Mouse (Mus musculus) embryonic facial prominence, embryonic 11.5 days (tissue): ENCODE results near the gene Tas1r2. TPM values are rescaled to one million over a fixed set of nuclear protein-coding genes. Genes with fewer than 3 reads are reported as not detected.

Experiments used
- ATAC-seq: fragments of 200-750 bp; cut with Nextera tagmentation; replicated peaks from 2 replicates; pipeline ENCODE4 v1.8.0; 2017; ENCODE audit warnings: low read depth; ENCODE audit not compliant: insufficient number of reproducible peaks, low FRiP score, low TSS enrichment
- DNase-seq: peaks from one replicate; pipeline ENCODE4 v3.0.0-alpha.2; 2015; ENCODE audit warnings: low spot score
- H3K27ac ChIP-seq: fragments of 300-500 bp; sonication (generic); replicated peaks from 2 replicates; pipeline ENCODE4 v1.5.1; 2014; ENCODE audit warnings: mild to moderate bottlenecking, low read depth, low read length, control low read depth
- H3K27me3 ChIP-seq: fragments of 300-500 bp; sonication (generic); 2 replicates; pipeline ENCODE4 v1.6.1; 2014; ENCODE audit warnings: mild to moderate bottlenecking, low read length, moderate library complexity, mixed read lengths; ENCODE audit not compliant: control insufficient read depth, insufficient read depth
- H3K36me3 ChIP-seq: fragments of 300-500 bp; sonication (generic); replicated peaks from 2 replicates; pipeline ENCODE4 v1.6.1; 2014; ENCODE audit warnings: low read depth, mild to moderate bottlenecking, low read length, moderate library complexity, mixed read lengths; ENCODE audit not compliant: control insufficient read depth, insufficient read depth
- H3K4me1 ChIP-seq: fragments of 300-500 bp; sonication (generic); 2 replicates; pipeline ENCODE4 v1.6.1; 2014; ENCODE audit warnings: low read length, mixed read lengths; ENCODE audit not compliant: control insufficient read depth, insufficient read depth
- H3K4me2 ChIP-seq: fragments of 300-500 bp; sonication (generic); 2 replicates; pipeline ENCODE4 v1.6.1; 2014; ENCODE audit warnings: low read depth, mild to moderate bottlenecking, control low read depth, low read length, moderate library complexity
- H3K4me3 ChIP-seq: fragments of 300-500 bp; sonication (generic); 2 replicates; pipeline ENCODE4 v1.5.1; 2014; ENCODE audit warnings: low read depth, low read length, control low read depth
- H3K9ac ChIP-seq: fragments of 300-500 bp; sonication (generic); replicated peaks from 2 replicates; pipeline ENCODE4 v1.6.1; 2014; ENCODE audit warnings: mild to moderate bottlenecking, control low read depth, low read length
- H3K9me3 ChIP-seq: fragments of 300-500 bp; sonication (generic); replicated peaks from 2 replicates; pipeline ENCODE4 v1.6.1; 2016; ENCODE audit warnings: mild to moderate bottlenecking, low read length, inconsistent platforms, mixed read lengths; ENCODE audit not compliant: control insufficient read depth
- WGBS: fragments of 180-500 bp; shearing (Covaris S2); extraction: QIAGEN DNeasy Blood & Tissue Kit; methylation state at CpG from one replicate; pipeline ENCODE4 v1.1.7; 2014; 5-methylcytosine and 5-hydroxymethylcytosine counted together
- polyA plus RNA-seq: library from polyadenylated mRNA; unstranded; fragments of >200 nt; fragmentation: Nextera tagmentation; extraction: Ambion mirVana; gene quantifications from 2 replicates; pipeline ENCODE4 v1.2.1, GENCODE M21; 2014

Gene Tas1r2
- polyA plus RNA-seq, 1 experiment from 2014 or later = not detected

DNA sequence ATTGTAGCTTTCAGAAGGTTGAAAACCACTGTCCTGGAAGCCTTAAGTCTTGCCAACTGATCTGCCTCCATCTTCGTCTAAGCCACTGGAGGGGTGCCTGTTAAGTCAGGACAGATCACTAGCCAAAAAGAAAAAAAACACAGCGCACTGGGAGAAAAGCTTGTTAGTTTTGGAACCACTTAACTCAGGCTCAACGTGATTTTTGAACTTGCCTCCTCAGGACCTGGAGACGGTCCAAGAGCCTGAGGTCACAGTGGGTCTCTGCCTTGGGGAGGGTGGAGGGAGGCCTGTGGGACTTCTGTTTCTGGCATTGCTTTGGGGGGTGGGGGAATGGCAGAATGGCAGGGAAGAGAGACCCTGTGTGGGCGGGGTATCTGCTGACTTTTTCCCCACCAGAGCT, 22.2 kb upstream of the Tas1r2 start:
- DNase-seq (no peak), ATAC-seq (no peak)
- Histone ChIP-seq H3K36me3 (no peaks in the 10 kb centered on the region), H3K9ac (no peak overlapping the region), H3K4me3 (no peak overlapping the region), H3K27me3 (no peaks in the 10 kb centered on the region), H3K4me1 (no peaks in the 10 kb centered on the region), H3K27ac (no peak overlapping the region), H3K9me3 (no peaks in the 10 kb centered on the region), H3K4me2 (no peak overlapping the region)
- 71% methylated on average over 5 of the region's 5 CpGs for WGBS

- no peaks in the 10 kb centered on the region for H3K9me3 ChIP-seq
- WGBS = 84% methylated on average over 7 of the region's 7 CpGs
- H3K4me2 ChIP-seq = no peak overlapping the region
- H3K36me3 ChIP-seq = no peaks in the 10 kb centered on the region
- DNase-seq (no peak), ATAC-seq (no peak)
- no peak overlapping the region for H3K27ac ChIP-seq
- no peaks in the 10 kb centered on the region for H3K27me3 ChIP-seq
- H3K4me3 ChIP-seq = no peak overlapping the region
- no peak overlapping the region for H3K9ac ChIP-seq
- H3K4me1 ChIP-seq = no peaks in the 10 kb centered on the region
Observed at GRCm38 (mm10) chr4:139631569-139632253, 21.6 kb upstream of the Tas1r2 start.

DNA sequence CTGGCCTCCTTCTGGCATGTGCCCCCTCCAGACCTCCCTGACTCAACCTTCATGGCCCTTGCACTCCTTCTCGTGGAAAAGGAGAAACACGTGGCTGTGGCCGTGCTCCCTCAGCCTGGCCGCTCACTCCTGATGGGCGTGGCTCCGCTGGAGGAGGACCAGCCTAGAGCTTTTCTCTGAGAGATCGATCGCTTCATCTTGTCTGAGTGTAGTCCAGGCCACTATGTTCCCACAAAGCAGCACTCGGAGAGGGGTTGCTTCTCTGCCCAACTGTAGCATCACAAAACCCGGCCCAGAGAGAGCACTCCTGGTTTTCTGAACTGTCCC, 21.1 kb upstream of the Tas1r2 start:
- no peaks in the 10 kb centered on the region for H3K4me1 ChIP-seq
- DNase-seq = no peak
- ATAC-seq = no peak
- 81% methylated on average over 10 of the region's 10 CpGs for WGBS
- H3K4me2 ChIP-seq = no peak overlapping the region
- H3K27ac ChIP-seq = no peak overlapping the region
- no peaks in the 10 kb centered on the region for H3K36me3 ChIP-seq
- no peak overlapping the region for H3K4me3 ChIP-seq
- no peak overlapping the region for H3K9ac ChIP-seq
- H3K9me3 ChIP-seq = no peaks in the 10 kb centered on the region
- no peaks in the 10 kb centered on the region for H3K27me3 ChIP-seq

DNA sequence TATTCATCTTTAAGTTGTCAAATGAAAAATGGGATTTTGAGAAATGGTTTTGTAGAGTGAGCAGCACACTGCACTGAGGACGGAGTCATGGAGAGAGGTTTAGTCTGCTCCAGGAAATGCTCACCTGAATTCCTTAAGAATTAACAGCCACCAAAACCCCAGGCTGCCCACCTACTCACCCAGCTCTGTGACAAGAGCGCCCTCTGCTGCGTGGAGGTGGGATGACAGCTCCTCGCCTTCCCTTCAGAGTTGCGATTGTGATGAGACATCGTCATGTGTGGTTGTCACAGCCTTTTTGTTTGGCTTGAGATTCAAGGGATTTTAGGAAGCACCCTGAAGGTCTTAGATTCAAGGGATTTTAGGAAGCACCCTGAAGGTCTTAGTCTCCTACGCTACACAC, 17.0 kb upstream of the Tas1r2 start:
- no peak overlapping the region for H3K27ac ChIP-seq
- H3K9me3 ChIP-seq = no peaks in the 10 kb centered on the region
- no peaks in the 10 kb centered on the region for H3K27me3 ChIP-seq
- no peaks in the 10 kb centered on the region for H3K4me1 ChIP-seq
- no peak overlapping the region for H3K4me3 ChIP-seq
- 28% methylated on average over 7 of the region's 7 CpGs for WGBS
- ATAC-seq (no peak), DNase-seq (peak; percentile 73)
- H3K36me3 ChIP-seq = no peaks in the 10 kb centered on the region
- no peak overlapping the region for H3K9ac ChIP-seq
- no peak overlapping the region for H3K4me2 ChIP-seq

DNA sequence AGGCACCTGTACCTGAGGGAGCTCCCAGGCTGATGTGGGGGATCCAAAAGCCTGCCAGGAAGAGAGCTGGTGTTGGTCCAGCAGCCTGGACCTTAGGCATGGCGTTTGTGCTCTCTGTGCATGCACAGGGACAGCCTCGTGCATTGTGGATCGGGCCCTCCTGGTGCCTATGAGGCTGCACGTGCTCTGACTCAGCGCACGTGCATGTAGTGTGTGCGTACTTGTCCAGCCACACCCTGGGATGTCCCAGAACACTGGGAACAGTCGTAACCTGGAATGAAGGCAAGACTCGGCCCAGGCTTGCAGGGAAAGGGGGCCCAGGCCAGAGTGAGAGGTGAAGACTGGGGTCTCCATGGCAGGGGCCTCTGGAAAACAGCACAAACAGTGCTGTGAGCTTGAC, 15.5 kb upstream of the Tas1r2 start:
- ATAC-seq (no peak), DNase-seq (no peak)
- peaks cover 7% of the 10 kb centered on the region for H3K27me3 ChIP-seq
- H3K4me2 ChIP-seq = no peak overlapping the region
- WGBS = 83% methylated on average over 9 of the region's 9 CpGs
- H3K27ac ChIP-seq = no peak overlapping the region
- H3K36me3 ChIP-seq = no peaks in the 10 kb centered on the region
- H3K9ac ChIP-seq = no peak overlapping the region
- H3K4me1 ChIP-seq = peaks cover 6% of the 10 kb centered on the region
- H3K9me3 ChIP-seq = no peaks in the 10 kb centered on the region
- H3K4me3 ChIP-seq = no peak overlapping the region

DNA sequence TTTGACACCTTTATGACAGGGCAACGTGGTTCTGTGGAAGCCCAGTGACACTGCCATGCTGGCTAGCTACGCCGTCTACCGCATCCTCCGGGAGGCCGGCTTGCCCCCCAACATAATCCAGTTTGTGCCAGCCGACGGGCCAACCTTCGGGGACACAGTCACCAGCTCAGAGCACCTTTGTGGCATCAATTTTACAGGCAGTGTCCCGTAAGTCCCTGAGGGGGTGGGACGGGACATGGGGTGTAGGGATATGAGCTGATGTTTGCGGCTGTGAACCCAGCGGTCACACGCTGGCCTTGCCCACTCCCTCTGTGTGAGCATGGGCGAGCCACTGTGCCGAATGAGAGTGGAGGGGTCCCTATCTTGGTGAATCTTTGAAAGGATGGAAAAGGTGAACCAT, 15.0 kb upstream of the Tas1r2 start:
- DNase-seq (no peak), ATAC-seq (no peak)
- no peaks in the 10 kb centered on the region for H3K36me3 ChIP-seq
- H3K4me2 ChIP-seq = no peak overlapping the region
- H3K9ac ChIP-seq = no peak overlapping the region
- peaks cover 6% of the 10 kb centered on the region for H3K4me1 ChIP-seq
- no peak overlapping the region for H3K4me3 ChIP-seq
- H3K27ac ChIP-seq = no peak overlapping the region
- no peaks in the 10 kb centered on the region for H3K9me3 ChIP-seq
- 93% methylated on average over 16 of the region's 16 CpGs for WGBS
- H3K27me3 ChIP-seq = peaks cover 11% of the 10 kb centered on the region

- Histone ChIP-seq H3K9me3 (no peaks in the 10 kb centered on the region), H3K9ac (no peak overlapping the region), H3K27ac (no peak overlapping the region), H3K36me3 (no peaks in the 10 kb centered on the region), H3K4me3 (no peak overlapping the region), H3K4me1 (peaks cover 6% of the 10 kb centered on the region), H3K27me3 (peaks cover 11% of the 10 kb centered on the region), H3K4me2 (no peak overlapping the region)
- DNase-seq (no peak), ATAC-seq (no peak)
- WGBS = 52% methylated on average over 12 of the region's 12 CpGs
Observed at GRCm38 (mm10) chr4:139639801-139640200, 13.5 kb upstream of the Tas1r2 start.

- Histone ChIP-seq H3K4me1 (peaks cover 6% of the 10 kb centered on the region), H3K27me3 (peaks cover 11% of the 10 kb centered on the region), H3K9ac (no peak overlapping the region), H3K4me2 (no peak overlapping the region), H3K4me3 (no peak overlapping the region), H3K9me3 (no peaks in the 10 kb centered on the region), H3K27ac (no peak overlapping the region), H3K36me3 (no peaks in the 10 kb centered on the region)
- ATAC-seq (no peak), DNase-seq (no peak)
- WGBS = 67% methylated on average over 12 of the region's 12 CpGs
Observed at GRCm38 (mm10) chr4:139640333-139640732, 13.0 kb upstream of the Tas1r2 start.
